Mouse (Mus musculus): ENCODE data around the gene Atp5g3. TPM values are rescaled to one million over a fixed set of nuclear protein-coding genes. Genes with fewer than 3 reads are reported as not detected.

The Atp5g3 gene
- polyA plus RNA-seq, 1 experiment from 2014 or later = 1,028 TPM

DNA sequence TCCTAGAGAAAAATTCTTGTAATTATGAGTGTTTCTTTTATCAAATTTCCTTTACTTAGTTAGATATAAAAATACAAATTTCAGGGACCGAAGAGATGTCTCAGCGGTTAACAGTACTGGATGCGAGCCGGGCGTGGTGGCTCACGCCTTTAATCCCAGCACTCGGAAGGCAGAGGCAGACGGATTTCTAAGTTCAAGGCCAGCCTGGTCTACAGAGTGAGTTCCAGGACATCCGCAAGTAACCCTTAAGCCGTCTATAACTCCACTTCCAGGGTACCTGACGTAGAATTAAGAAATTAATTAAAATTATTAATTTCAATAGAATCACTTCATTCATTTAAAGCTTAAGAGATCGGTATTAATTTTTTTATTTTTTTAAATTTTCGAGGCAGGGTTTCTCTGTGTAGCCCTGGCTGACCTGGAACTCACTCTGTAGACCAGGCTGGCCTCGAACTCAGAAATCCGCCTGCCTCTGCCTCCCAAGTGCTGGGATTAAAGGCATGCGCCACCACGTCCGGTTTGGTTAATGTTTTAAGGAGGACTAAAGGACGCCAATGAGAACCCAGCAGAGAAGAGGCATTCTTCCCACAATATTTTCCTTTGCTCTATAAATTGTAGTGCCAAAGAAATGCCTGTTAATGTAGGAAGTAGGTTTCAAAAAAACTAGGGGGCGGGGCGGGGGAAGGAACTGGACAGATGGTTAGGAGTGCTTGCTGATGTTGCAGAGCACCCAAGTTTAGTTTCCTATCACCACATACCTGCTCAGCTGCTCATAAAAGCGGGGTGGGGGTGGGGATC is 17.5 kb downstream of the Atp5g3 start:
- DNase-seq (ENCODE audit: low spot score) (peak; percentile 27), ATAC-seq (ENCODE audit: insufficient number of reproducible peaks, low FRiP score, low TSS enrichment, low read depth) (no peak)
- H3K4me1 ChIP-seq (ENCODE audit: control insufficient read depth, insufficient read depth, low read length) = no peaks in the 10 kb centered on the region
- H3K36me3 ChIP-seq (ENCODE audit: control insufficient read depth, insufficient read depth, low read length) = no peaks in the 10 kb centered on the region
- H3K9ac ChIP-seq (ENCODE audit: low read length) = no peak overlapping the region
- 66% methylated on average over 22 of the region's 22 CpGs for WGBS
- no peak overlapping the region for H3K27ac ChIP-seq (replicated peaks; ENCODE audit: low read depth, low read length)
- H3K4me3 ChIP-seq (ENCODE audit: low read depth, low read length) = peak overlapping the region; percentile 92
- peak overlapping the region; percentile 69 for H3K4me2 ChIP-seq (ENCODE audit: low read depth, severe bottlenecking)
- H3K9me3 ChIP-seq (ENCODE audit: control insufficient read depth, low read length) = no peaks in the 10 kb centered on the region
- no peaks in the 10 kb centered on the region for H3K27me3 ChIP-seq (ENCODE audit: control insufficient read depth, insufficient read depth, low read length)

DNA sequence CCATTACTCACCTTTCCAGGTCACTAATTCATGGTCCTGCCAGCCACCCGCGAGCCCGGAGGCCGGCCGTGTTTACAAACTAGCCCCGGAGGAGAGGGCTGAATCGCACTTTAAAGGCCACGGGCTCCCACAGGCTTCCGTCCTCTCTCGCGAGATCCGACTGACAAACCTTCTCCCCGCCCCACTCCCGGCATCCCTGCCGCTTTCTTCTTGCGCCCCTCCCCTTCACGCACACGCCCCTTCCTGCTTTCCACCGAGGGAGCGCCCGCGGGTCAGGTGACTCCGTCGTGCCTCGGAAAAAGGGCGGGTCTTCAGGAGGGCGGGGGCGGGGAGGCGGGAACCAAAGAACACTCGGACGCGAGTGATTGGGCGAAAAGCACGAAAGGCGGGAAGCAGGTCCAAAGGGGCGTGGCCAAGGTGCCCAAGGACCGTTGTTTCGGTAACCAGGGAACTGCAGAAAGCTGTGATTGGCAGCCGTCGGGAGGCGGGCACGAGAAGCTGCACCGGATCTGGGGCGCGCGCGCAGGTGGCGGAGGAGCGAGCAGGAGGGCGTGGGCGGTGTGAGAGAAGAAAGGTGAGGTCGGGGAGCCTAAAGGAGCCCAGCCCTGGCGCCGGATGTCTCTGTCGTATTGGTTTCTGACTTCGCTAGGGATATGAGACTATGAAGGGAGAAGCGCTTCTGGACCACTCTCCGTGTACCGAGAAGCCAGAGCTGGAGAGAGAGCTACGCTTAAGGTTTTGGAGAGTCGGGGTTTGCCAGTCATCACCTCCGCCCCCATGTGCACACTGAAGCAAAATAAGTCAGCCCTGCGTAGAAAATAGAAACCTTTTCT is 18.4 kb downstream of the Atp5g3 start, which contains the start of gene Atf2:
TSS of gene Atf2 (minus strand) at position 176 of the 833 bp plus-strand sequence.
- Histone ChIP-seq H3K36me3 (ENCODE audit: control insufficient read depth, insufficient read depth, low read length) (no peaks in the 10 kb centered on the region), H3K4me1 (ENCODE audit: control insufficient read depth, insufficient read depth, low read length) (no peaks in the 10 kb centered on the region), H3K9me3 (ENCODE audit: control insufficient read depth, low read length) (no peaks in the 10 kb centered on the region), H3K27me3 (ENCODE audit: control insufficient read depth, insufficient read depth, low read length) (no peaks in the 10 kb centered on the region), H3K27ac (replicated peaks; ENCODE audit: low read depth, low read length) (peak within 1 kb of the TSS; percentile 88), H3K4me2 (ENCODE audit: low read depth, severe bottlenecking) (peak within 1 kb of the TSS; percentile 69), H3K4me3 (ENCODE audit: low read depth, low read length) (peak within 1 kb of the TSS; percentile 92), H3K9ac (ENCODE audit: low read length) (peak within 1 kb of the TSS; percentile 97)
- ATAC-seq (ENCODE audit: insufficient number of reproducible peaks, low FRiP score, low TSS enrichment, low read depth) = peak; percentile 95
- DNase-seq (ENCODE audit: low spot score) = peak; percentile 99
- WGBS = under 1% methylated on average over 63 of the region's 63 CpGs

DNA sequence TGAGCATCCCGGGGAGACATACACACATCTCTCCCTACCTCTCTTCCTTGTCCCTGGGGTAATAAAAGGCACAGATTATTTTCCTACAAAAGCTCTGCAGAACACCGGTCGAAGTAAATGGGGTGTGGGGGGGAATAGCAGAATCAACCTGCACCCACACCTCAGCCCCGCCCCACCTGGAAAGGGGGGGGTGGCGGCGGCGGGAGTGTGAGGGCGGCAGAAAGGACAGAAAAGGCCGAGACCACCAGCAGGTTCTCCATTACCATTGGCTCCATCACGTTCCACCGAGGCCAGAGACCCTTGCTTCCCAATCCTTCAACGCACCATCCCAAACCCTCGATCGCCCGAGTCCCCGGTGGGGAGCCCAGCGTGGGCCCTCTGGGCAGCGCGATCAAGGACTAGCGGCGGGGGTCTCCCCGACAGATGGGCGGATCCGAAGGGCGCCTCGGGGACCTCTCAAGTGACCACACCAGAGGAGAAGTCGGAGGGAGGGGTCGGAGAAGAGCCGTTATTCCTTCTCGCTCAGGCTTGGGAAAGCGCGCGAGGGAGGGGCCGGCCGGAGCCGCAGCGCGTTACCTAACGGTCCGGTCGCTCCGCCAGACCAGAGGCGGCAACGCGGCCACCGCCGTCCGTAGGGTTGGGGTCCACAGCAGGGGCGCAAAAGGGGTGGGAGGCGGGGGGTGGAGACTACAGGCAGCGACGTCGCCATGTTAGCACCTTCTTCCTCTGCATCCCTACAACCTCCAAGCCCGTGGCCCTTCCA is 19.2 kb downstream of the Atp5g3 start:
- under 1% methylated on average over 53 of the region's 54 CpGs for WGBS
- H3K4me3 ChIP-seq (ENCODE audit: low read depth, low read length) = peak overlapping the region; percentile 92
- H3K27ac ChIP-seq (replicated peaks; ENCODE audit: low read depth, low read length) = peak overlapping the region; percentile 88
- H3K9me3 ChIP-seq (ENCODE audit: control insufficient read depth, low read length) = no peaks in the 10 kb centered on the region
- H3K4me1 ChIP-seq (ENCODE audit: control insufficient read depth, insufficient read depth, low read length) = no peaks in the 10 kb centered on the region
- ATAC-seq (ENCODE audit: insufficient number of reproducible peaks, low FRiP score, low TSS enrichment, low read depth) (peak; percentile 73), DNase-seq (ENCODE audit: low spot score) (no peak)
- H3K4me2 ChIP-seq (ENCODE audit: low read depth, severe bottlenecking) = peak overlapping the region; percentile 60
- H3K27me3 ChIP-seq (ENCODE audit: control insufficient read depth, insufficient read depth, low read length) = no peaks in the 10 kb centered on the region
- no peaks in the 10 kb centered on the region for H3K36me3 ChIP-seq (ENCODE audit: control insufficient read depth, insufficient read depth, low read length)
- peak overlapping the region; percentile 97 for H3K9ac ChIP-seq (ENCODE audit: low read length)

DNA sequence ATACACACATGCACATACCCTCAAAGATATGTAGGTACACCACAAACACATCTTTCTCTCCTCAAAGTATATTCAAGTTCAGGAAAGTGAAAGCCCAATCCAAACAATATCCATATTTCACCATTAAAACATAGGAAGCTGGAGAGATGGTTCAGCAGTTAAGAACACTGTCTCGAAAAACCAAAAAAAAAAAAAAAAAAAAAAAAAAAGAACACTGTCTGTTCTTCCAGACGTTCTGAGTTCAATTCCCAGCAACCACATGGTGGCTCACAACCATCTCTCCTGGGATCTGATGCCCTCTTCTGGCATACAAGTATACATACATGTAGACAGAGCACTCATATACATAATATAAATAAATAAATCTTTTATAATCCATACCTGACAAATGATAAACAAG is 25.1 kb downstream of the Atp5g3 start:
- ATAC-seq (ENCODE audit: insufficient number of reproducible peaks, low FRiP score, low TSS enrichment, low read depth) = no peak

DNA sequence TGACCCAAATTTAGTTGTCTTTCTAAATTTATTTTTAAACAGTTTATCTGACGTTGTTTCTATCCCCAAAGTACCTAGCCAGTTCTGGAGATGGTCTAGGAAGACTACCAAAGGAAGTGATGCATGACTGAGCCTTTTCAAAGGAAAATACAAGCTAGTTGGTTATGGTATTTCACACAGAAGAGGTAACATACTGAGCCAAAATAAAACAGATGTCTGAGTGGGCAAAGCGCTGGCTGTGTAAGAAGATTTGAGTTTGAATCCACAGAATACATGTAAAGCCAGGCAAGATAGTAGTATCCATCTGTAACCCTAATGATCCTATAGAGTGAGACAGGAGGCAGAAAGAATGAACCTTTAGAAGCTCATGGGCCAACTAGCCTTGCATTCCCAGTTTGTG is 33.2 kb downstream of the Atp5g3 start:
- ATAC-seq (ENCODE audit: insufficient number of reproducible peaks, low FRiP score, low TSS enrichment, low read depth) = no peak
- H3K4me1 ChIP-seq (ENCODE audit: control insufficient read depth, insufficient read depth, low read length) = no peaks in the 10 kb centered on the region

More for the DNA sequence above, 25.1 kb downstream of the Atp5g3 start:
- Histone ChIP-seq H3K9ac (ENCODE audit: low read length) (no peak overlapping the region), H3K4me3 (ENCODE audit: low read depth, low read length) (no peak overlapping the region), H3K4me1 (ENCODE audit: control insufficient read depth, insufficient read depth, low read length) (no peaks in the 10 kb centered on the region), H3K9me3 (ENCODE audit: control insufficient read depth, low read length) (no peaks in the 10 kb centered on the region), H3K27ac (replicated peaks; ENCODE audit: low read depth, low read length) (no peak overlapping the region), H3K27me3 (ENCODE audit: control insufficient read depth, insufficient read depth, low read length) (no peaks in the 10 kb centered on the region), H3K36me3 (ENCODE audit: control insufficient read depth, insufficient read depth, low read length) (no peaks in the 10 kb centered on the region), H3K4me2 (ENCODE audit: low read depth, severe bottlenecking) (no peak overlapping the region)
- 83% methylated on average over 2 of the region's 2 CpGs for WGBS
- DNase-seq (ENCODE audit: low spot score) = no peak

DNA sequence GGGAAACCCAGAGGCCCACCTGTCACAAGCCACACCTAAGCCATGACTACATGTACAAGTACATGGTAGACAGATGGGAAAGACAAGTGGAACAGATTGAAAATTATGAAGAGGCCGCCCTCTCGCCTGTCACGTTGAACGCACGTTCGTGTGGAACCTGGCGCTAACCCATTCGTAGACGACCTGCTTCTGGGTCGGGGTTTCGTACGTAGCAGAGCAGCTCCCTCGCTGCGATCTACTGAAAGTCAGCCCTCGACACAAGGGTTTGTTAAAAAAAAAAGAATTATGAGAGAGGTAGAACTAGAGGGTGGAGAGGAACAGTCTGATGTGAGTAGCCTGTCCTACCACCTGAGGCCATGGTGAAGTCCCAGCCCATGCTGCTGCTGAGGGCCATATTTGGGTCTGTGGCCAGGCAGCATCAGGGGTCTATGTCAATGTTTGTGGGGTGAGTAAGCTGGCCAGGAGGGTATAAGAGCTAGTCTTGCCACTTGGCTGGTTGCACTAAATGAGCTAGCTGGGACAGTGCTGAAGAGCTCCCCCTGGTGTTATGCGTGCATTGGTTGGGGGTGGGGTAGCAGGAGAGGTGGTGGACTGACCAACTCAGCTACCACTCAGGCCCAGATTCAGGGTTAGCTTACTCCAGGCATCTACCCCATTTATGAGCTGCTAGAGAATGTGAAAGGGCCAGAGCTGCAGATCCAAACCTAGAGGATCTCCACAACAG is 43.2 kb downstream of the Atp5g3 start:
- Histone ChIP-seq H3K4me2 (ENCODE audit: low read depth, severe bottlenecking) (no peak overlapping the region), H3K9me3 (ENCODE audit: control insufficient read depth, low read length) (no peaks in the 10 kb centered on the region), H3K9ac (ENCODE audit: low read length) (no peak overlapping the region), H3K27ac (replicated peaks; ENCODE audit: low read depth, low read length) (no peak overlapping the region), H3K27me3 (ENCODE audit: control insufficient read depth, insufficient read depth, low read length) (no peaks in the 10 kb centered on the region), H3K4me3 (ENCODE audit: low read depth, low read length) (no peak overlapping the region), H3K36me3 (ENCODE audit: control insufficient read depth, insufficient read depth, low read length) (no peaks in the 10 kb centered on the region), H3K4me1 (ENCODE audit: control insufficient read depth, insufficient read depth, low read length) (no peaks in the 10 kb centered on the region)
- WGBS = 78% methylated on average over 16 of the region's 16 CpGs
- no peak for ATAC-seq (ENCODE audit: insufficient number of reproducible peaks, low FRiP score, low TSS enrichment, low read depth)
- DNase-seq (ENCODE audit: low spot score) = no peak

More for the DNA sequence above, 33.2 kb downstream of the Atp5g3 start:
- no peak for DNase-seq (ENCODE audit: low spot score)
- Histone ChIP-seq H3K27me3 (ENCODE audit: control insufficient read depth, insufficient read depth, low read length) (no peaks in the 10 kb centered on the region), H3K4me3 (ENCODE audit: low read depth, low read length) (no peak overlapping the region), H3K27ac (replicated peaks; ENCODE audit: low read depth, low read length) (no peak overlapping the region), H3K36me3 (ENCODE audit: control insufficient read depth, insufficient read depth, low read length) (no peaks in the 10 kb centered on the region), H3K4me2 (ENCODE audit: low read depth, severe bottlenecking) (no peak overlapping the region), H3K9ac (ENCODE audit: low read length) (no peak overlapping the region), H3K9me3 (ENCODE audit: control insufficient read depth, low read length) (no peaks in the 10 kb centered on the region)
- WGBS = 93% methylated on average over 2 of the region's 2 CpGs

DNA sequence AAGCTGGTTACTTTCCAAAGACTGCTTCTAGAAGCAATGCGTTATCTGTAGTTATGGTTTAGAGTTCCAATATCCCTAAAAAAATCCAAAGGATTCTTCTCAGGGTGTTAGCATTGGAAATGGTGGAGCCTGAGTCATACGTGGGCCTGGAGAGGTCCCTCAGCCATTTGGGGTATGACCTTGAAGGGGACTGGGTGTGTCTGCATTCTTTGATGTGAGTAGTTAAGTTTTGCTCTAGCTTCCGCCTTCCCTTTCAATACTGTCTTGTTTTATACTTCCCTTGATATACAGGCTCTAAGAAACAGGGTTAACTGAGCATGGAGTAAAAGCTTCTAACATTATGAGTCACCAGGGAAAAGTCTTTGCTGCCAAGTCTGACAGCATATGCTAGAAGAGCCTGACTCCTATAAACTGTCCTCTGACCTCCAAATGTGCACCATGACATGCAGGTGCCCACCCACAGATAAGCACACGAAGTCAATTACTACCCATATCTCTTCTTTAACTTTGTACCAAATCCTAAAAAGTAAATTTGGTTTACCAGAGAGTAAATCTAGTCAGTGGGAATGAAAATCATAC is 51.0 kb downstream of the Atp5g3 start:
- 91% methylated on average over 4 of the region's 4 CpGs for WGBS
- Histone ChIP-seq H3K27ac (replicated peaks; ENCODE audit: low read depth, low read length) (no peak overlapping the region), H3K4me3 (ENCODE audit: low read depth, low read length) (no peak overlapping the region), H3K36me3 (ENCODE audit: control insufficient read depth, insufficient read depth, low read length) (no peaks in the 10 kb centered on the region), H3K4me1 (ENCODE audit: control insufficient read depth, insufficient read depth, low read length) (no peaks in the 10 kb centered on the region), H3K4me2 (ENCODE audit: low read depth, severe bottlenecking) (no peak overlapping the region), H3K9ac (ENCODE audit: low read length) (no peak overlapping the region), H3K9me3 (ENCODE audit: control insufficient read depth, low read length) (no peaks in the 10 kb centered on the region), H3K27me3 (ENCODE audit: control insufficient read depth, insufficient read depth, low read length) (no peaks in the 10 kb centered on the region)
- DNase-seq (ENCODE audit: low spot score) (no peak), ATAC-seq (ENCODE audit: insufficient number of reproducible peaks, low FRiP score, low TSS enrichment, low read depth) (no peak)

All from limb, embryonic 11.5 days (tissue).